Mouse (Mus musculus) MEL (cell line): Measurements from ENCODE around the gene Syt7. TPM values are rescaled to one million over a fixed set of nuclear protein-coding genes. Genes with fewer than 3 reads are reported as not detected.

Source experiments
- DNase-seq: peaks from one replicate; pipeline ENCODE4 v3.0.0; 2011; ENCODE audit warnings: low read depth, low spot score
- H3K27ac ChIP-seq: 2 replicates; pipeline ENCODE4 v1.5.1; 2012; ENCODE audit warnings: low read depth, mild to moderate bottlenecking, control low read depth, low read length, moderate library complexity; ENCODE audit not compliant: control insufficient read depth
- H3K27me3 ChIP-seq, 2 experiments: fragments of 150-350 bp in 1 of 2; sonication (generic) in 1 of 2; 2 replicates each; pipeline ENCODE4 v1.6.1; 2012; ENCODE audit warnings: low read length in 2 of 2, mild to moderate bottlenecking in 2 of 2, improper control_type of control experiment in 1 of 2, moderate library complexity in 1 of 2; ENCODE audit not compliant: insufficient read depth in 2 of 2, control insufficient read depth in 1 of 2
- H3K36me3 ChIP-seq, 2 experiments: 2 replicates each; pipeline ENCODE4 v1.6.1; 2012 to 2014; ENCODE audit warnings: low read length in 2 of 2, improper control_type of control experiment in 1 of 2, inconsistent platforms in 1 of 2, mild to moderate bottlenecking in 1 of 2; ENCODE audit not compliant: insufficient read depth in 2 of 2, control insufficient read depth in 1 of 2
- H3K4me1 ChIP-seq, 2 experiments: fragments of 150-350 bp in 1 of 2; sonication (generic) in 1 of 2; 2 replicates each; pipeline ENCODE4 v1.6.1; 2012; ENCODE audit warnings: low read length in 2 of 2, improper control_type of control experiment in 1 of 2, mild to moderate bottlenecking in 1 of 2; ENCODE audit not compliant: insufficient read depth in 2 of 2, control insufficient read depth in 1 of 2
- H3K4me3 ChIP-seq, 2 experiments: fragments of 150-350 bp in 1 of 2; sonication (generic) in 1 of 2; 2 replicates each; pipeline ENCODE4 v1.5.1; 2012; ENCODE audit warnings: low read depth in 2 of 2, low read length in 2 of 2, mild to moderate bottlenecking in 2 of 2, moderate library complexity in 2 of 2, control low read depth in 1 of 2, improper control_type of control experiment in 1 of 2; ENCODE audit not compliant: control insufficient read depth in 1 of 2, insufficient read depth in 1 of 2
- H3K79me2 ChIP-seq: 2 replicates; pipeline ENCODE4 v1.6.1; 2012; ENCODE audit warnings: mild to moderate bottlenecking, low read length, moderate library complexity; ENCODE audit not compliant: control insufficient read depth, poor library complexity, insufficient read depth
- H3K9ac ChIP-seq: 2 replicates; pipeline ENCODE4 v1.6.1; 2012; ENCODE audit warnings: low read depth, mild to moderate bottlenecking, control low read depth, low read length, moderate library complexity; ENCODE audit not compliant: control insufficient read depth, poor library complexity, severe bottlenecking
- H3K9me3 ChIP-seq: fragments of 150-350 bp; sonication (generic); replicated peaks from 2 replicates; pipeline ENCODE4 v1.6.1; 2012; ENCODE audit warnings: mild to moderate bottlenecking, low read length, improper control_type of control experiment, moderate library complexity; ENCODE audit not compliant: insufficient read depth
- BHLHE40 ChIP-seq: IDR thresholded peaks from 2 replicates; pipeline ENCODE4 v1.6.1; 2012; ENCODE audit warnings: low read depth, mild to moderate bottlenecking, inconsistent platforms, low read length, improper control_type of control experiment, borderline replicate concordance
- CHD1 ChIP-seq: IDR thresholded peaks from 2 replicates; pipeline ENCODE4 v1.6.1; 2012; ENCODE audit warnings: low read depth, mild to moderate bottlenecking, inconsistent platforms, low read length, improper control_type of control experiment
- E2F4 ChIP-seq: IDR thresholded peaks from 2 replicates; pipeline ENCODE4 v1.6.1; 2011; ENCODE audit warnings: low read depth, low read length, improper control_type of control experiment, borderline replicate concordance
- EP300 ChIP-seq, 2 experiments: IDR thresholded peaks; 2 replicates each; pipeline ENCODE4 v1.6.1; 2011; ENCODE audit warnings: improper control_type of control experiment in 2 of 2, low read length in 2 of 2, low read depth in 1 of 2, mild to moderate bottlenecking in 1 of 2
- GABPA ChIP-seq: IDR thresholded peaks from 2 replicates; pipeline ENCODE4 v1.6.1; 2012; ENCODE audit warnings: low read depth, mild to moderate bottlenecking, inconsistent platforms, low read length, improper control_type of control experiment, moderate library complexity
- GATA1 ChIP-seq: IDR thresholded peaks from 2 replicates; pipeline ENCODE4 v1.6.1; 2011; ENCODE audit warnings: low read depth, low read length, improper control_type of control experiment
- HCFC1 ChIP-seq: IDR thresholded peaks from 2 replicates; pipeline ENCODE4 v1.6.1; 2012; ENCODE audit warnings: low read depth, mild to moderate bottlenecking, inconsistent platforms, low read length, improper control_type of control experiment, moderate library complexity
- MAFK ChIP-seq: IDR thresholded peaks from 2 replicates; pipeline ENCODE4 v1.6.1; 2011; ENCODE audit warnings: low read depth, mild to moderate bottlenecking, low read length, improper control_type of control experiment, borderline replicate concordance
- MYB ChIP-seq: IDR thresholded peaks from 2 replicates; pipeline ENCODE4 v1.6.1; 2011; ENCODE audit warnings: mild to moderate bottlenecking, low read depth, low read length, improper control_type of control experiment
- NELFE ChIP-seq: IDR thresholded peaks from 2 replicates; pipeline ENCODE4 v1.6.1; 2011; ENCODE audit warnings: low read depth, low read length, improper control_type of control experiment
- NRF1 ChIP-seq: IDR thresholded peaks from 2 replicates; pipeline ENCODE4 v1.6.1; 2014; ENCODE audit warnings: low read depth, mild to moderate bottlenecking, inconsistent platforms, low read length, improper control_type of control experiment, moderate library complexity; ENCODE audit not compliant: poor library complexity, insufficient read depth, severe bottlenecking
- POLR2AphosphoS2 ChIP-seq: IDR thresholded peaks from 2 replicates; pipeline ENCODE4 v1.6.1; 2011; ENCODE audit warnings: low read length, improper control_type of control experiment
- POLR2AphosphoS5 ChIP-seq: IDR thresholded peaks from 2 replicates; pipeline ENCODE4 v1.6.1; 2012; ENCODE audit warnings: low read depth, borderline replicate concordance, mild to moderate bottlenecking, inconsistent platforms, low read length, moderate library complexity, mixed read lengths
- RAD21 ChIP-seq: IDR thresholded peaks from 2 replicates; pipeline ENCODE4 v1.6.1; 2011; ENCODE audit warnings: mild to moderate bottlenecking, low read depth, low read length, improper control_type of control experiment
- RCOR1 ChIP-seq: IDR thresholded peaks from 2 replicates; pipeline ENCODE4 v1.6.1; 2012; ENCODE audit warnings: low read depth, mild to moderate bottlenecking, inconsistent platforms, low read length, improper control_type of control experiment
- SIN3A ChIP-seq: IDR thresholded peaks from 2 replicates; pipeline ENCODE4 v1.6.1; 2012; ENCODE audit warnings: low read length, improper control_type of control experiment, inconsistent platforms
- SMC3 ChIP-seq: IDR thresholded peaks from 2 replicates; pipeline ENCODE4 v1.6.1; 2011; ENCODE audit warnings: low read depth, low read length, improper control_type of control experiment
- TAL1 ChIP-seq: IDR thresholded peaks from 2 replicates; pipeline ENCODE4 v1.6.1; 2012; ENCODE audit warnings: mild to moderate bottlenecking, inconsistent platforms, low read length, moderate library complexity, mixed read lengths
- TCF12 ChIP-seq: IDR thresholded peaks from 2 replicates; pipeline ENCODE4 v1.6.1; 2014; ENCODE audit warnings: low read depth, mild to moderate bottlenecking, inconsistent platforms, low read length, improper control_type of control experiment, moderate library complexity
- USF1 ChIP-seq: IDR thresholded peaks from 2 replicates; pipeline ENCODE4 v1.6.1; 2014; ENCODE audit warnings: low read depth, mild to moderate bottlenecking, inconsistent platforms, low read length, improper control_type of control experiment, moderate library complexity
- ZC3H11A ChIP-seq: IDR thresholded peaks from 2 replicates; pipeline ENCODE4 v1.6.1; 2012; ENCODE audit warnings: low read depth, mild to moderate bottlenecking, inconsistent platforms, low read length, improper control_type of control experiment
- ZKSCAN1 ChIP-seq: IDR thresholded peaks from 2 replicates; pipeline ENCODE4 v1.6.1; 2012; ENCODE audit warnings: low read depth, mild to moderate bottlenecking, inconsistent platforms, low read length, improper control_type of control experiment, moderate library complexity
- ZMIZ1 ChIP-seq: IDR thresholded peaks from 2 replicates; pipeline ENCODE4 v1.6.1; 2012; ENCODE audit warnings: low read depth, mild to moderate bottlenecking, inconsistent platforms, low read length, improper control_type of control experiment, moderate library complexity
- ZNF384 ChIP-seq: IDR thresholded peaks from 2 replicates; pipeline ENCODE4 v1.6.1; 2012; ENCODE audit warnings: low read depth, mild to moderate bottlenecking, inconsistent platforms, low read length, improper control_type of control experiment
- polyA plus RNA-seq, 2 experiments: library from polyadenylated mRNA; stranded (reverse) in 1 of 2; unstranded in 1 of 2; fragments of >175 nt in 1 of 2; fragments of >200 nt in 1 of 2; gene quantifications; 2 replicates each; pipeline versions ENCODE4 v1.2.1 to v1.2.4; 2012; ENCODE audit warnings: low replicate concordance in 2 of 2, low read depth in 1 of 2; ENCODE audit not compliant: insufficient read length in 2 of 2, insufficient read depth in 1 of 2, missing spikeins in 1 of 2
- total RNA-seq: library from RNA; depleted of rRNA; stranded (reverse); fragments of 300-350 nt; gene quantifications from 2 replicates; pipeline ENCODE4 v1.2.3, GENCODE M21; 2012

Syt7 gene
- total and polyA plus RNA-seq, 3 experiments, result not detected

DNA sequence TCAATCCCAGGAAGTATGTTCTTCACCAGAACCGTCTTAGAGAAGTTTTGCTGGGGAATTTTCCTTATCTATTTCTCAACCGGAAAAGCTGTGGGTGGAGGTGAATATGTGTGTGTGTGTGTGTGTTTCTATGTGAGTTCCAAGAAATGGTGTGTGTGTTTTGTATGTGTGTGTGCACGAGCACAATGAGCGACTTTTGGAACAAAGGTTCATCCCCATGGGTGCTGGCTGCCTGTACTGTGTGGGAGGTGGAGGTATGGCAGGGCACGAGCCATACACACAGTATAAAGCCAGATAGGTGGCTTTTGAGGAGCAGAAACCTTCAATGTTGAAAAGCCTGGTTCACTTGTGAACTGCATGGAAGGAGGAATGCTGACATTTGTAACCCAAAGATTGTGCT lies 1.2 kb upstream of the Syt7 start:
- no peak for DNase-seq
- no peaks in the 10 kb centered on the region for H3K9me3 ChIP-seq
- H3K27ac ChIP-seq, result no peak overlapping the region
- no peaks in the 10 kb centered on the region for H3K79me2 ChIP-seq
- H3K9ac ChIP-seq, result no peak overlapping the region
- H3K27me3 ChIP-seq, result no peaks in the 10 kb centered on the region; a peak in 1 of 4 replicates
- no peaks in the 10 kb centered on the region for H3K36me3 ChIP-seq
- TF ChIP-seq USF1 (no peak), RAD21 (no peak), SIN3A (no peak), ZC3H11A (no peak), E2F4 (no peak), HCFC1 (no peak), ZKSCAN1 (no peak), MAFK (no peak), EP300 (IDR thresholded peaks at IDR 0.05; ENCODE audit: low read depth in 1 of 2, low read length in 2 of 2) (no peak), MYB (no peak), ZNF384 (no peak), ZMIZ1 (no peak), SMC3 (no peak)
- H3K4me3 ChIP-seq, result no peak overlapping the region
- no peaks in the 10 kb centered on the region for H3K4me1 ChIP-seq

DNA sequence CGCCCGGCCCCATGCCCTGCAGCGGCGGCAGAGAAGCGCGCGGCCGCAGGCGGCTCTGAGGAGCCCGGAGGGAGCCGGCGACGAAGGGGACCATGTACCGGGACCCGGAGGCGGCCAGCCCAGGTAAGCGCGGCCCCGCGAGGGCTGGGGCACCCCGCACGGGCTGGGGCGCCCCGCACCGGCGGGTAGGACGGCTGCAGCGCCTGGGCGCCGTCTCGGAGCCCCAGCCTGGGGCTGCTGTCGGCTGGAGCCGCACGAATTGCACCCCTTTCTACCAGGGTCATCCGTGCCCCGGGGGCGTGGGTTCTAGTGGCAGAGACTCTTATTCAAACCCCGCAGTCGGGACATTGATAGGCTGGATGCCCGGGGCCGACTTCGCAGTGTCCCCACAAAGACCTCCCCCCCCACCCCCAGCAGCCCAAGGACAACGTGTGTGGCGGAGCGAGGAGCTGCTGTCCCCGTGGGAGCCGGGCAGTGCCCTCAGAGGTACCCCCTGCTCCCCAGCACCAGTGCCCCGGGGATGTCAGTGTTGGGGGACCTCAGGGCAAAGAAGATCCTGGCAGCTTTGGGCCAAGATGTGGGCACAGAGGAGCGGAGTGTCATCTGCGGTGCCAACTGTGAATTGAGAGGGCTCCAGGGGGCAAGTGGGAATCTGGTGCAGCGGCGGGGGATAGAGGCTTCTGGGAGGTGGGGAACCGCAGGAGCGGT lies 655 bp downstream of the Syt7 start:
- H3K27me3 ChIP-seq, result no peaks in the 10 kb centered on the region; a peak in 1 of 4 replicates
- H3K79me2 ChIP-seq, result no peaks in the 10 kb centered on the region
- H3K27ac ChIP-seq, result no peak overlapping the region
- no peak overlapping the region for H3K9ac ChIP-seq
- no peaks in the 10 kb centered on the region for H3K9me3 ChIP-seq
- H3K36me3 ChIP-seq, result no peaks in the 10 kb centered on the region
- no peaks in the 10 kb centered on the region for H3K4me1 ChIP-seq
- TF ChIP-seq E2F4, result no peak
- no peak for DNase-seq
- H3K4me3 ChIP-seq, result no peak overlapping the region

DNA sequence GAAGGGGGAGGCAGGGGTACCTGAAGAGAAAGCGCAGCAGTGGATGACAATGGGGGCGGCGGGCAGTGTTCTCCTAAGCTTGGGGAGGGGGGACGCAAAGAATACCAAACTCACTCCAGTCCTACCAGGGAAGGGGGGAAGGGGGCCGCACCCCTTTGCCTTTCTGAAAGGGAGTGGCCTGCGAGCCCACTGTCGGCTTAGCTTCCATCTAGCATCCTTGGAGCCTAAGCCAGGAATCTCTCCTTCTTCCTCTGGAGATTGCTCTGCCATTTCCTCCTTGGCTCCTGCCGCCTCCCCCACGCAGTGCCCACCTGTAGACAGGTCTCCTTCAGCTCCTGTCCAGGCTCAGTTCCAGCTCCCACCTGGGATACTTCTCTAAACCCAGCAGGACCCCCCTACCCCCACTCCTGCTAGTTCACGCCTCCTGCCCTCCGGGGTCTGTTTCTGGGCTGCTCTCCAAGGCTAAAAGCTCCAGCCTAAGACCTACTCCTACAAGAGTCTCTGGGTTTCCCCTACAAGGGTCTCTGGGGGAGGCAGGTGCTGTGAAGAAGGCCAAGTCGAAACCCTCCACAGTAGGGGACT lies 1.3 kb downstream of the Syt7 start:
- Histone ChIP-seq H3K36me3 (no peaks in the 10 kb centered on the region), H3K27me3 (no peaks in the 10 kb centered on the region; a peak in 1 of 4 replicates), H3K79me2 (no peaks in the 10 kb centered on the region), H3K4me1 (no peaks in the 10 kb centered on the region), H3K9ac (no peak overlapping the region), H3K9me3 (no peaks in the 10 kb centered on the region), H3K4me3 (no peak overlapping the region), H3K27ac (no peak overlapping the region)
- no peak for DNase-seq
- no peak for TF ChIP-seq SMC3
- TF ChIP-seq GABPA, result no peak
- no peak for TF ChIP-seq MAFK
- TF ChIP-seq TCF12, result no peak
- TF ChIP-seq USF1, result no peak
- no peak for TF ChIP-seq TAL1
- no peak for TF ChIP-seq ZKSCAN1
- TF ChIP-seq NRF1, result no peak
- no peak for TF ChIP-seq POLR2AphosphoS5
- TF ChIP-seq ZNF384, result no peak
- no peak for TF ChIP-seq BHLHE40
- TF ChIP-seq RCOR1, result no peak
- no peak for TF ChIP-seq POLR2AphosphoS2
- TF ChIP-seq CHD1, result no peak
- TF ChIP-seq GATA1, result no peak
- TF ChIP-seq NELFE, result no peak
